Mouse (Mus musculus): Measurements from ENCODE around the gene Il12rb2. TPM values are rescaled to one million over a fixed set of nuclear protein-coding genes. Genes with fewer than 3 reads are reported as not detected.

Il12rb2 gene
- total RNA-seq, 4 experiments from 2014 or later = 0.22 to 0.43 (median 0.27) TPM

- DNase-seq = no peak
These were observed 83.9 kb downstream of the Il12rb2 start for GRCm38 (mm10) chr6:67292042-67292623.

GRCm38 (mm10) chr6:67282897-67283296, 93.1 kb downstream of the Il12rb2 start:
- DNase-seq = no peak

GRCm38 (mm10) chr6:67281614-67282197, 94.3 kb downstream of the Il12rb2 start:
- DNase-seq = no peak

- DNase-seq = no peak
These were observed 98.0 kb downstream of the Il12rb2 start for GRCm38 (mm10) chr6:67277944-67278343.

GRCm38 (mm10) chr6:67269459-67269858, 106.5 kb downstream of the Il12rb2 start:
- no peak for DNase-seq

GRCm38 (mm10) chr6:67268983-67269382, 107.0 kb downstream of the Il12rb2 start:
- no peak for DNase-seq

- no peak for DNase-seq
These were observed 107.8 kb downstream of the Il12rb2 start for GRCm38 (mm10) chr6:67268245-67268612.

- peak; percentile 28 for DNase-seq
These were observed 108.4 kb downstream of the Il12rb2 start for GRCm38 (mm10) chr6:67267408-67268244.

GRCm38 (mm10) chr6:67266664-67267407, 109.2 kb downstream of the Il12rb2 start:
- DNase-seq = peak; percentile 97

- peak; percentile 42 for DNase-seq
These were observed 109.8 kb downstream of the Il12rb2 start for GRCm38 (mm10) chr6:67266159-67266657.

GRCm38 (mm10) chr6:67264935-67265334, 111.1 kb downstream of the Il12rb2 start:
- DNase-seq = no peak

GRCm38 (mm10) chr6:67251095-67251494, 124.9 kb downstream of the Il12rb2 start:
- no peak for DNase-seq

GRCm38 (mm10) chr6:67244451-67244850, 131.5 kb downstream of the Il12rb2 start:
- no peak for DNase-seq

- no peak for DNase-seq
These were observed 132.1 kb downstream of the Il12rb2 start for GRCm38 (mm10) chr6:67243765-67244420.

Other genes starting within 250 kb of the Il12rb2 start
- 100 to 1,000 TPM; 163 to 303 (median 206) TPM for gene Serbp1, start 138.0 kb downstream of the Il12rb2 start, total RNA-seq (2022)
- gene Il23r, start 115.7 kb upstream of the Il12rb2 start, total RNA-seq (2022) = 10 to 100 TPM; 22.9 to 29.1 (median 28.2) TPM
- gene Tacstd2, start 159.6 kb upstream of the Il12rb2 start, total RNA-seq (2022) = not detected